Mouse (Mus musculus) mouse embryonic stem cell (cell line): Measurements from ENCODE around the gene Hnrnpc.
"Not testable (repeated sequence)": the region's sequence is repeated elsewhere in the genome, so short reads cannot be mapped to it uniquely, and the experiment has no call there.

Experiments
- in situ Hi-C, 2 experiments: fragments of 300-500 bp; cut with MboI; formaldehyde crosslinking; loops; 1 replicate in 1 of 2; 3 replicates in 1 of 2; pipeline ENCODE4 v1.14.3; 2019 to 2020; ENCODE audit warnings: low sequenced_read_pairs in 2 of 2, low pct_unique_long_range_greater_than_20kb in 1 of 2, mixed read lengths in 1 of 2; ENCODE audit not compliant: unreplicated experiment in 1 of 2

Hnrnpc gene

GRCm38 (mm10) chr14:52108025-52108424 lies 4.2 kb upstream of the Hnrnpc start:
- in situ Hi-C loops, result no loop called here

GRCm38 (mm10) chr14:52106741-52107140 lies 2.9 kb upstream of the Hnrnpc start:
- in situ Hi-C loops, result no loop called here

- in situ Hi-C loops, result no loop called here
These were observed 1.5 kb upstream of the Hnrnpc start for GRCm38 (mm10) chr14:52105308-52105707.

- in situ Hi-C loops, result no loop called here
These were observed 953 bp upstream of the Hnrnpc start for GRCm38 (mm10) chr14:52104677-52105285.

- in situ Hi-C loops, result no loop called here
These were observed 363 bp downstream of the Hnrnpc start for GRCm38 (mm10) chr14:52103474-52103855.

- in situ Hi-C loops, result no loop called here
These were observed 2.3 kb downstream of the Hnrnpc start for GRCm38 (mm10) chr14:52101285-52102157.

GRCm38 (mm10) chr14:52100170-52100960 lies 3.5 kb downstream of the Hnrnpc start:
- in situ Hi-C loops, result no loop called here

- in situ Hi-C loops, result no loop called here
These were observed 4.3 kb downstream of the Hnrnpc start for GRCm38 (mm10) chr14:52099563-52099962.

- in situ Hi-C loops, result not testable (repeated sequence)
These were observed 5.4 kb downstream of the Hnrnpc start for GRCm38 (mm10) chr14:52098387-52098786.

GRCm38 (mm10) chr14:52097191-52097590 lies 6.6 kb downstream of the Hnrnpc start:
- in situ Hi-C loops, result not testable (repeated sequence)

- in situ Hi-C loops, result no loop called here
These were observed 9.3 kb downstream of the Hnrnpc start for GRCm38 (mm10) chr14:52094533-52094932.

- in situ Hi-C loops, result no loop called here
These were observed 20.7 kb downstream of the Hnrnpc start for GRCm38 (mm10) chr14:52083083-52083482.

GRCm38 (mm10) chr14:52071599-52072137 lies 32.2 kb downstream of the Hnrnpc start:
- in situ Hi-C loops, result no loop called here

- in situ Hi-C loops, result no loop called here
These were observed 37.7 kb downstream of the Hnrnpc start for GRCm38 (mm10) chr14:52066135-52066534.

GRCm38 (mm10) chr14:52061798-52062197 lies 42.0 kb downstream of the Hnrnpc start:
- in situ Hi-C loops, result no loop called here

GRCm38 (mm10) chr14:52060800-52061199 lies 43.0 kb downstream of the Hnrnpc start:
- in situ Hi-C loops, result no loop called here

- in situ Hi-C loops, result no loop called here
These were observed 43.8 kb downstream of the Hnrnpc start for GRCm38 (mm10) chr14:52059982-52060381.

GRCm38 (mm10) chr14:52052720-52053119 lies 51.1 kb downstream of the Hnrnpc start:
- in situ Hi-C loops, result not testable (repeated sequence)
